Mouse (Mus musculus) monocyte, adult 59 days (primary cell): ENCODE measurements around the gene Mbd3l2. TPM values are rescaled to one million over a fixed set of nuclear protein-coding genes. Genes with fewer than 3 reads are reported as not detected.

Experiments
- total RNA-seq, 2 experiments: library from RNA; stranded (reverse); gene quantifications; one replicate each; pipeline ENCODE4 v1.2.4; 2023

The Mbd3l2 gene
- total RNA-seq = not detected

GRCm38 (mm10) chr9:18430354-18430753 is at the start of gene Mbd3l2:
Gene Mbd3l2 (plus strand): TSS chr9:18430654.

GRCm38 (mm10) chr9:18402895-18403294 is 27.6 kb upstream of the Mbd3l2 start, which contains the start of gene Naalad2:
Gene Naalad2 (minus strand): TSS chr9:18402995.

GRCm38 (mm10) chr9:18404118-18404517 is 26.3 kb upstream of the Mbd3l2 start, which contains the start of gene Ubtfl1:
Gene Ubtfl1 (plus strand): TSS chr9:18404418.

GRCm38 (mm10) chr9:18478168-18478567 is 47.7 kb downstream of the Mbd3l2 start, which contains the start of the genes Zfp558 and Mbd3l1:
Gene Zfp558 (minus strand): TSS chr9:18478268.
Gene Mbd3l1 (plus strand): TSS chr9:18478359.

Other genes with a start within 250 kb of the Mbd3l2 start
- gene Chordc1, start 138.5 kb upstream of the Mbd3l2 start, total RNA-seq = 10 to 100 TPM; 49.7 to 50.9 TPM
- gene Naalad2, start 27.7 kb upstream of the Mbd3l2 start, total RNA-seq = not detected
- not detected for gene Ubtfl1, start 26.2 kb upstream of the Mbd3l2 start, total RNA-seq
- gene Zfp558, start 47.6 kb downstream of the Mbd3l2 start, total RNA-seq = under 1 TPM in 1 of 2 experiments, not detected in 1; 0.76 TPM
- gene Mbd3l1, start 47.7 kb downstream of the Mbd3l2 start, total RNA-seq = not detected
- under 1 TPM; 0.39 to 0.68 TPM for gene Muc16, start 243.9 kb downstream of the Mbd3l2 start, total RNA-seq